Mouse (Mus musculus) spleen, adult 18-20 months (tissue): ENCODE results near the gene Pros1.

Source experiments
- DNase-seq, 2 experiments: peaks; one replicate each; pipeline ENCODE4 v3.0.0; 2022; ENCODE audit warnings: mixed read lengths in 2 of 2

Pros1 gene

DNA sequence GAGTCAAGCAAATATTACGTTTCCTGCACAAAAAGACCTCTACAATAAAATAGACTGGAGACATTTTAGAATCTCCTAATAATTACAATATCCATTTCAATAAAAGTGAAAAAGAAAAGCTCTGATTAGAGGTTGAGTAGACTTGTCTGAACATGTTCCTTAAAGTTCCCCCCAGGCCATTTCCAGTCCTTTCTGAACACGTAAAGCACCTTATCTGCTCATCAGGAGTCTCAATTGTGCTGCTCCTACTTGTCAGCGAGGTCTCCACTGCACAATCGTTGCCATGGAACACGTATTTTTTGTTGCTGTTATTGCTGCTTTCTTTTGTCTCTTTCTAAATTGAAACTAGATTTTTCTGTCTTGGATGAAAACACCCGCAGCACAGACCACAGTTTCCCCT lies 7.3 kb downstream of the Pros1 start:
- no peak for DNase-seq

DNA sequence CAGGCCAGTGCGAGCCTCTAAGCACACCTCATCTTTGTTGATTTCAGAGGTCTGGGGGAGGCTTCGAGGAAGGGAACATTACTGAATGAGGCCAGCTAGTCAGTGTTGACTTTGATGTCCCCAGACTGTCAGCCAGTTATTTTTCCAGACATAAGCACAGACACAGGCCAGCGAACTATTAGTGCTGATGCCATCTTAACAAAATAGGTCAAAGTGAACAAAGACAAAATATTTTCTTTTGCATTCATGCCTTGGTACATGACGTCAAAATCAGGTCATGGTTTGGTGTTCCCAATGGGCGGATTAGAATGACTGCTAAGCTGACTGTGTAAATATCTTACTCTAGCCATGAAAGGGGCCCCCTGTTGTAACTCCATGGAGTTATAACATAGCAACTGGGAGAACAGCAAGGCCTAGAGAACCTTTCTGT lies 18.6 kb downstream of the Pros1 start:
- DNase-seq = no peak

DNA sequence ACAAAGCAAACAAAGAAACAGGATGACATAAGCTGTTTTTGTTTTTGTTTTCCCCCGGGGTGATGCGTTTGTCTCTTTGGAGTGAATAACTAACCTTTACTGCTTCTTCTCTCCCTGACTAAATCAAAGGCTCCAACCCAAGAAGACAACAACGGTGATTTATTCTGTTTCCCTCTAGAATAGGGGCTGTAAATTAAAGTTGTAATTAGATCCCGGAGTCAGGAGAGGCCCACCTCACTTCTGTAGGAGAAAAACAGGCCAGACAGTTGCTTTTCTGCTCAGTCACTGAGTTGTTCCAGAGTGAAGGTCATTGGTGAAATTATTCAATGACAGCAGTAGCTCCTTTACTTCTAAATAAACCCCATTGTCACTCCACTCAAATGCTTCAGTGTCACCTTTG lies 19.1 kb downstream of the Pros1 start:
- DNase-seq = no peak

DNA sequence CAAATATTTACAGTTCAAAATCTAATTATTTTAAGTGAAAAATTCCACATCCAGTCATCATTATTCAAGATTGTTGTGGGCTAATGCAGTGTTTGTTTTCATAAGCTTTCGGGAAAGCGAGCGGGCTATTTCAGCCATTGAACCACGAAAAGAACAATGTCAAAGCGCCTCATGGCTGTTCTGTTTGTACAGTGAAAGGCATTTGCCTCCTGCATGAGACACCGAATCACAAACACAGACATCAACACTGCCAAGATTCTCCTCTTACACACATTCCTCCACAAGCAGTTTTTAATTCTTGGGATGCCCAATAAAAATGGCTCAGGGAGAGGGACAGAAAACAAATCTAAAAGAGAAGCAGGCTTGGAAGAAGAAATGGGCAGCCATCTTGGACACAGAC lies 20.0 kb downstream of the Pros1 start:
- DNase-seq = no peak

DNA sequence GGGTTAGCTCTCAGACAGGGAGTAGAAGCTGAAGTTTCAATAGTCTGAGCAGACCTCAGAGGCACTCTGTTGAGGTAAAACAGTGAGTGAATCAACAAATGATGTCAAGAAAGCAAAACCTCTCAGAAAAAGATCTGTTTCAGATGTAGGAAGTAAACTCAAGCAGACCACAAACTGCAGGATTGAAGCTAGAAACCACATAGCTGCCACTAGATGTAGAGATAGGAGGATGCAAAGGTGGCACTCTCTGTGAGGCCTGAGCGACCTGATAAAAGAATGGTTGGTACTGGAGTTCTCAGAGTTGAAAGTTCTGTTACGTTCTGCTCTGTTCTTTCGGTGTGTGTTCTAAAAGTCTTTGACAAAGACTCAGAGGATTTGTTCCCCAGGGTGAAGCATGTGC lies 41.7 kb downstream of the Pros1 start:
- no peak for DNase-seq

DNA sequence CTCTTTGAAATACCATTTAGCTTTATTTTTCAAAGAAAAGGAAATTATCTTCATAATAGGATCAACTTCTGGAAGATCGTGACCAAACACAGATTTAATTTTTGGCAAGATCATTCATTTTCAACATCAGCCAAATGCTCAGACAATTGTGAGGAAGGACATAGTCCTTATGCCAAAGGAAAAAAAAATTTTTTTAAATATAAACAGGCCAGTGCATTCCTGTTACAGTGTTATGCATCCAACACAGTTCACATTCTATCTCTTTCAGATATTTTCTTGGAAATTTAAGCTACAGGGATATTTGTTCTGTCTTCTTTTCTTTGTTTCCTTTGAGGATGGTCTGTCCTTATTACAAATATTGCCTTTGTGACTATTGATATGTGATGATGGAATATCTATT lies 57.3 kb downstream of the Pros1 start:
- no peak for DNase-seq

DNA sequence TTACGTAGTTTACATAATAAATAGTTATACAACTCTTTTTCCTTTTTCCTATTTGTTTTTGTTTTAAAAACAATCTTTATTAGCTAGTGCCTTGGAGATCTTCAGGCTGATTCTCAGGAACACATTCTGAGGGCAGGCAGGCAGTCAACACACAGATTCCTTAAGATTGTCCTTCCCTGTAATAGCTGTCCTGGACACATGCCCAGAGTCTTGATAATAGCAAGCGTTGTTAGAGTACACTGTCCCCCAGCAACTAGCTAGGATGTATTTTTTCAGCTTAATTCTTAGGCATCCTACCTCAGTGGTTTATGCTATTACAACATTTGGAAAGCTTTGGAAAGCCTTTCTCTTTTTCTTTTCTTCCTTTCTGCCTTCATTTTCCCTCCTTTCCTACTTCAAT lies 58.1 kb downstream of the Pros1 start:
- DNase-seq = no peak

DNA sequence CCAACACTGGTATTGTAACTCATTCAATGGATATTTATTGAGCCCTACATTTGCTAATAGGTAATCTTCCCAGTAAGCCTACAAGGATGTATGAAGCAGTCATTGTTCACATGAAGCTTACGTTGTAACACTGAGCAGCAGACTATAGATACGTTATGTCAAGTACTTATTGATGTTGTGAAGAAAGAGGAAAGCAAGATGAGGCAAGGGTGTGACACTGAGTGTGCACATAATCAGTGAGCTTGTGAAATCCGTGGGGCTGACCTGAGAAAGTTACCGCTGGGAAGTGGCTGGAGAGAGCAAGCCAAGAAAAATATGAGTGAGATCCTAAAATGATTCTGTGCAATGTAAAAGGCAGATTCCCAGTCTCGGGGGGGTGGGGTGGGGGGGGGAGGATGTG lies 61.4 kb downstream of the Pros1 start:
- DNase-seq = no peak

DNA sequence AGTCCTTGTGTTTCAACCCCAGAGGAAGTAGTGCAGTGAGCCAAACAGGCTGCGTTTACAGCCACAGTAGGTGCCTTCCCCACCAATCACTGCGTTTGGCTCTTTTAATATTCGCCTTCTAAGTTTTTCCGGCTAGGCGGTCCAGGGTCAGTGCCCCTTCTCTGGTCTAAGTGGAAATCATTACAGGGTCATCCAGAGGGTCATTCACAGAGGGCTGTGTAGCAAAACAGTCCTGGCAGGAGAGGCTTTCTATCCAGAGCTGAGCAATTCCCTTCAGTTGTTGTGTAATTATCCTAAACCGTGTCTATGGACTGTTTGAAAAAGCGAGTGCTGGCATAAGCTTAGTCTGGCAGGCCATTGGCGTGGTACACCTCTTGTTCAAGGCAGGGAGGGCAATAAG lies 68.1 kb downstream of the Pros1 start:
- DNase-seq = no peak

DNA sequence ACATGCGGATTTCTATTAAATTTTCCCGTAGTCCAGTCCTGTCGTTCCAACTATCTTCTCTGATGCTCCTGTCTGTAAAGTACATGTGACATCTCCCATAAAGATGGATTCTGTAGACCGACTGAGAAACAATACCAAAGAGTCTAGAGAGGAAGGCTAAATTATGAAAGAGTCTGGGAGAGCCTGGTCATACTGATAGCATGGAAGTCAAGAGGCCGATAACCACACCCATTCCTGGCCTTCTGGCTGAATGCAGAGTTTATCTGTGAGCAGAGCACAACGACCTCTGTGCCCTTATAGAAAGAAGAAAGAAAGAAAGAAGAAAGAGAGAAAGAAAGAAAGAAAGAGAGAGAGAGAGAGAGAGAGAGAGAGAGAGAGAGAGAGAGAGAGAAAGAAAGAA lies 77.2 kb downstream of the Pros1 start:
- DNase-seq = no peak

DNA sequence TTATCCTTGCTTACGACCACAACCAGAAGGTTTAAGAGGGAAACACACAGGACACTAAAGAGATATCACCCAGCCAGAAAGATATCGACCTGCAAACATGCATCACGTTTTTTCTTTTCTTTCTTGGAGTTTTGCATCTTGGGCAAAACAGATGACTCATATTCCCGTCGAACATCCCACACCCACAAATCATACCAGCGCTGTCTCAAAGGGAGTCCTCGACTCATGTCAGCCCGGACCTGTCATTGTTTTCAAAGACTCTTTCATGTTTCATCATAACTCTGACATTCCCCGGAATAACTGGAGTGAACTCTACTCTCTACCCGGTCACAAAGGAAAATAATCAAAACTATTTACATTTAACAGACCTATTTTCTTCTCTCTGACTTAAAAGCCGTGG lies 82.2 kb downstream of the Pros1 start:
- no peak for DNase-seq

DNA sequence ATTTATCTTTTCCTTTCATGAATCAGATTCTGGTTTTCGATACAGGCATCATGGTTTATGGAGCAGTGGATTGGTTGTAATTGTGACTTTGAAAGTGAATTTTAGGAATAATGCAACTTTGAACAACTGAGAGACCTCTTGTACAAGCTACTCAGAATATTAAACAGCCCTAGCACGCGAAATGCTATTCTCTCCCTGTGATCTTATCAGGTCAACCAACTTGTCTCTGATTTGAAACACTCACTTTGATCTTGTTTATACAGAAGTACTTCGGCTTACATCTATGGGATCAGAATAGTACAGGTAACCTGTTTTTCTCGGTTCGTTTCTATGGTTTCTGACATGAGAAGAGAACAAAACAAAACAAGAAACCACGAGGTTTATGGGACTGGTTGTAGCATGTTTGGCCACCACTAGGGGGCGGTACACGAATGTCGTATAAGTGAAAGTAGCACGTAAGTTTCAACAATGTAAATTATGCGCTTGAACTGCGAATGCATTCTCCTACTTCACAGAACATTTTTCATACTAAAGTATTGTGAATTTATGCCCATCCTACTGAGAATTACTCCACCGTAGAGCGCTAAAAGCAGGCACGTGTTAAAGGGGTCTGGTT lies 86.4 kb downstream of the Pros1 start:
- DNase-seq = peak in 1 of 2 experiments; percentile 50

DNA sequence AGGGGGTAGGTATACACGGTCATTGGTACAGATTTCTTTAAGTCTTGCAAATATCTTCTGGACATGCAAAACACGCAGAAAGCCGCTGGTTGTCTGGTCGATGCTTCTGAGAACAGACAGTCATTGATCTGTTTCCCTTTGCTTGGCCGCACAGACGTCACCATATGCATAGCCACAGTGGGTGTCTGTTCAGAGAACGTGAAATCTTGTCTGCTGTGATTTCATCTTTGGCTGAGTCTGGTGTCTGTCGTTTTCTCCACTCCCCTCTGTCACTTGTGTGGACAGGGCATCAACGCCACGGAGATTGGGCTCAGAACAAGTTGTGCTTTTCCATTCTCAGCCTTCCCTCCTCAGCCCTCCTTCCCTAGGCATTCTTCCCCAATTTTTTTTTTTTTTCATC lies 87.7 kb downstream of the Pros1 start:
- no peak for DNase-seq

DNA sequence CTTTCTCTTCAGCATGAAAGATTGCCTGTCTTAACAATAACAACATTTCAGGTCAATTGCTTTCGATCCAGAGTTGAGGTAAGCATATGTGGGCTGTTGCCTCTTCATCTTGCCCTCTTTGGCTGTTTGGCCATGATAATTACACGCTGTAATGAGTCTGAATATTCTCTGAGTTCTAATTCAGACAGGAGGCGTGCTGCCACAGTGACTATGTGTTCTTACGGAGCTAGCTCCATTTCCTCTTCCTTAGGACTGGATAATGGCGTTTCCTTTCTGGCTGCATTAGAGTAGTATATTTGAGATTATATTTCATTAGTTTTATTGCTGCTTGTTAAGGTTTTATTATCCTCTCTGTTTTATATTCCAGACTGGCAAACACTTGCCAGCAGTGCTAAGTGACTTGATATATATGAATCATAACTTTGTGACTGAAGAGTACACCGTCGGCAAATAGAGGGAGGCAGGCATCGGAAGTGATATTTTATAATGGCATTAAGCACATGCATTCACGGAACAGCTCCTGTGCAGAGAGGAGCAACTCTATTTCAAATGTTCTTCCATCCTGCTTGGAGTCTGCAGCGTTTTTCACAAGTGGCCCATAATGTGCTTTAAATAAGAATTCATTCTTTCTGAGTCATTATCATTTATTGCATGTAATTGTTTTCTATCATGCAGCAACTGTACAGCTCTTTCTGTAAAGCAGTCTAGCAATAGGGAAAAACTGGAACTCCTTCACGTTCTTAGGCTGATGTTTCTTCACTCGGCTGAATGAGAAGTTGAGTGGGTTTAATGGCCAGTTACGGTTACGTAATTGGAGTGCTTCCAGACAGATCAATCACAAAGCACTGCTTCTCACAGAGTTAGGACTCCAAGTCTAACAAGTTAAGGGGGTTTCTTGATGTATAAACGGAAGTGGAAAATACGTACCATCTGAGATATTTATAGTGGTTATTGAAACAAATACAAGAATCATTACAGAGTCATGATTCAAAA lies 88.6 kb downstream of the Pros1 start:
- no peak for DNase-seq

DNA sequence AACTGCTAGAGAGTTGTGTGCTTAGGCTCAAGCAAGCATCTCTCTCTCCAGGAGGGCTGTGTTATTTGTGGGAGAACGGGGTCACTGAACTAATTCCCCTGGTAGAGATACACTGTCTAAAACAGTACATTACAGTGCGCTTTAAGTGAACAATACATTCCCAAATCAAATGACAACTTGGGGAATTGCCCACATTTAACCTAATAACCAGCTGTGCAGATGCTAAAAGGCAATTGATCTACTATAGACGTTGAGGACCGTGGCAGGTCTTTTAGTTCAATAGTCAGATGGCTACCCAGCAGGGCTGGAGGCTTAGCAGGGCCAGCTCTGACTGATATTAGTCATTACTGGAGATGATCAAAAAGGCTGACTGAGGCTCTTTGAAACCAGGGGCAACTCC lies 104.4 kb downstream of the Pros1 start:
- no peak for DNase-seq

DNA sequence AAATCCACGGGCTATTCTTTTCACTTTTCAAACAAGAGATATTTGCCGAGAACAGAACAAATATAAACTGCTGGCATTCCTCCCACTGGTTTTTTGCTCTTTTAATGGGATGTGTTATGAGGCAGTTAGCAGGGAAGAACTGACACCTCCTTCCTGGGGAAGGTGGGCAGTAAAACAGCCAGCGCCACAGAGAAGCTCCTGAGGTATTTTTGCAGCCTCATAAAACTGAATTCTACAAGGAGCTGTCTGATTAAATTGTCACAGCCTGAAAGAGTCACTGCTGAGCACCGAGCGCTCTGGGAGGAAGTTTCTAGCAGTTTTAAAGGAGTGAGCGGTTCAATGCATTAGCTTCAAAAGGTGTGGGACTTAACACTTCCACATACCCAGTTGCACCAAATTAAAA lies 110.3 kb downstream of the Pros1 start:
- no peak for DNase-seq

DNA sequence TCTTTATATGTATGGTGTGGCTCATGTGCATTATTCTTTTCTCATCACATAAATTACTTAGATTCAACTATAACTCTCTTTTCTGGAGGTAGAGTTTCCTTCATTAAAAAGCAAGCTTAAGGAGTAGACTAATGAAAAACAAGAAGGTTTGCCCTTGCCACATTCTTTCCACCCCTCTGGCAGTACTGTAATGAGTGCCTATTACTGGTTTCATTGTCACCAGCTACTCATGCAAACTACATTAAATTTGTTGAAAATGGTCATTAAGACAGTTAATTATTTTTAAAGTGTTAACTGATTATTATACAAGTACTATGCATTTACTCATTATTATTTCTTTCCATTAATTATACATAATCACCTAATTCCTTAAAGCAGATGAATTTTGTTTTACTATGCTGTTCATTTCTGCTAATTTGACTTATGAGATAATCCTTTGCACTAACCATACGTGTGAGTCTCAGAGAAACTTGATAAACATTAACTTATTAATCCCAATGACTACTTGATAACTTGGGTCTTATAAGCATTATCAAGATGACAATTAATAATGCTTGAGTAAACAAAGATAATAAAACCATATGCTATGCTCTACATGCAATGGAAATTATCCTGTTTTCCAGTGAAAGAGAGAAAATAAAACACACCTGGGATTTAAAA lies 117.7 kb downstream of the Pros1 start:
- no peak for DNase-seq

DNA sequence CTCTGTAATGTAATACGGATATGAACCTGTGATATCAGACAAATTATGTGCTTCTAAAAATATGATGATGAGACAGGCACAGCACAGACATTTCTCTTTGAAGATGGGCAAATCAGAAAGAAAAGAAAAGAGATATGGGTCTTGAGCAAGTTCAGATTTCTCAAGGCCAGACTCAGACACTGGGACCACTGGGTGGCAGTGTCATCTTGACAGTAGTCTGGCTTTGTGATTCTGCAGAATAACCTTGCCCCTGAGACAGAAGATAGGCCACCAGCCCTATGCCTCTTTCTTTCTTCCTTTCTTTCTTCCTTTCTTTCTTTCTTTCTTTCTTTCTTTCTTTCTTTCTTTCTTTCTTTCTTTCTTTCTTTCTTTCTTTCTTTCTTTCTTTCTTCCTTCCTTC lies 120.8 kb downstream of the Pros1 start:
- DNase-seq = no peak
